In the genomic region with DNA sequence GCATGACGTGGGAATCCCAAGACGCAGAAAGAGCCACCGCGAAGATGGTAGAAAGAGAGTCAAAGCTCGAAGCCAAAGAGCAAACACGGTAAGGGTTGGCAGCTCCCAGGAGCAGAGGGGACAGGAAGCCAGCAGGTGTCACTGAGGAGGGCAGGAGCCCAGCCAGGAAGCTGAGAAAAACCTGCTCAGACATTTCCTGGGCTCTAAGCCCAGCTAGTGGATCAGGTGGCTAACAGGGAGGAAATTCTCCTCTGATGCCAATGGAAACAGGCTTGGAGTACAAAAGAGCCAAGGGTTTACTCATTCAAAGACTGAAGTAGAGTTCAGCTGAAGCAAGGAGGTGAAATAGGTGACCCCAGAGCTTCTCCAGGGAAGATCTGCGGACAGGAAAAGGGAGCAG, we compare ENCODE assay signal across 12 mouse cellular contexts.
DNase-seq lines count a peak whose midpoint lies in the region; ATAC-seq and TF ChIP-seq lines count a peak whose summit lies in the region.
"Had no signal": no experiment of that assay in that cellular context is flagged by ENCODE, and none has a peak within 500 bp of the region (broad histone marks: within the 10 kb centered on the region; RNA-seq: fewer than 3 reads in every experiment).

No protein-coding gene starts in this region.

- peak; percentile 93 for ATAC-seq in cerebellum, adult (ENCODE audit: insufficient number of reproducible peaks, low FRiP score, low TSS enrichment)

- DNase-seq in gastrocnemius, adult 2 months, result peak; percentile 22
- no peak for DNase-seq in gastrocnemius, postnatal 36 days
- peak; percentile 12 to 13 for DNase-seq in layer of hippocampus, postnatal 10 days (ENCODE audit: low spot score in 2 of 2)
- DNase-seq in layer of hippocampus, adult 18-20 months (ENCODE audit: low spot score in 2 of 2), result no peak
- peak; percentile 23 to 25 for DNase-seq in heart, adult 9 months (ENCODE audit: low spot score in 2 of 2)
- DNase-seq in kidney, adult 8-10 months, result no peak
- DNase-seq in embryo, embryonic 11 days, result no peak
- DNase-seq: adrenal gland, adult 2 months; B cell, adult 2 months had no signal

- no peak overlapping the region for H3K4me3 ChIP-seq in gastrocnemius, adult 2 months
- H3K4me3 ChIP-seq: forebrain, embryonic 12.5 days; lung, embryonic 15.5 days had no signal

- H3K27ac ChIP-seq in gastrocnemius, adult 2 months, result no peak overlapping the region
- H3K27ac ChIP-seq: forebrain, embryonic 12.5 days; lung, embryonic 15.5 days had no signal

- peak; percentile 5; the same call in 1 of the 2 replicates for TF ChIP-seq CTCF in gastrocnemius, adult 2 months (IDR thresholded peaks at IDR 0.05)

- intact Hi-C loops in gastrocnemius, adult 2 months (cut with DNase I), result no loop called here
- intact Hi-C loops in gastrocnemius, postnatal 36 days (cut with DNase I), result no loop called here

Comparison
In these comparisons a context has a peak if more than half of its experiments do, and no peak if none do; other contexts are left out.
1. DNase-seq: peak in gastrocnemius, adult 2 months (single experiment), layer of hippocampus, postnatal 10 days (2 of 2) and heart, adult 9 months (2 of 2); none in gastrocnemius, postnatal 36 days (0 of 2), layer of hippocampus, adult 18-20 months (0 of 2), kidney, adult 8-10 months (0 of 2) and embryo, embryonic 11 days (single experiment).